Mouse (Mus musculus): ENCODE results near the gene Obp2a.

DNA sequence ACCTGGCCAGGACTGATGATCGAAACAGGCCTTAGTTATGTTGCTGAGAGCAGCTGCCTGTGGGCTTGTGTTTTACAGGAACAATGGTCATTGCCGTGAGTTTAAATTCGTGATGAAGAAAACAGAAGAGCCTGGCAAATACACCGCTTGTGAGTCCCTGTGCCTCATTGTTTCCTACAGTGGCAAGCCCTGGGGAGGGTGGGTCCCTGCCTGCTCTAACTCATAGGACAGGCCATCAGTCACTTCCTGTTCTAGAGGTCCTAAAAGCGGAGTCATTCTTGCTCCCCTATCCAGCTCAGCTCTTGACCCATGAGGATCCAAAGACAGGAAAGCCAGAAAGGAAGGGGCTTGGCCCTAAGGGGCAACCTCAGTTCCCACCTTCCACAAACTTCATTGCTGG, 1.2 kb downstream of the Obp2a start:
- no peak for TF ChIP-seq POLR2A (IDR thresholded peaks at IDR 0.05; ENCODE audit: borderline replicate concordance, control insufficient read depth, low read depth, low read length)
- TF ChIP-seq CTCF (IDR thresholded peaks at IDR 0.05; ENCODE audit: control insufficient read depth, insufficient read depth, low read length), result no peak

All from bone marrow, adult 2 months (tissue).